Mouse (Mus musculus) spleen, adult 2 months (tissue): ENCODE measurements around the gene Irx5. TPM values are rescaled to one million over a fixed set of nuclear protein-coding genes. Genes with fewer than 3 reads are reported as not detected.

Experiments used
- DNase-seq, 2 experiments: peaks; one replicate each; pipeline versions ENCODE4 v3.0.0 to v3.0.0-alpha.2; 2012 to 2021; ENCODE audit warnings: low spot score in 2 of 2, low read depth in 1 of 2
- H3K27ac ChIP-seq: fragments of 200-500 bp; 2 replicates; pipeline ENCODE4 v1.5.1; 2012; ENCODE audit warnings: low read length, inconsistent platforms; ENCODE audit not compliant: insufficient read depth
- H3K27me3 ChIP-seq: fragments of 200-500 bp; 2 replicates; pipeline ENCODE4 v1.6.1; 2012; ENCODE audit warnings: mild to moderate bottlenecking, moderate library complexity, low read length, inconsistent platforms; ENCODE audit not compliant: control insufficient read depth, insufficient read depth
- H3K36me3 ChIP-seq: fragments of 200-500 bp; 2 replicates; pipeline ENCODE4 v1.6.1; 2012; ENCODE audit warnings: mild to moderate bottlenecking, low read length, inconsistent platforms; ENCODE audit not compliant: control insufficient read depth, insufficient read depth
- H3K4me1 ChIP-seq: fragments of 200-500 bp; 2 replicates; pipeline ENCODE4 v1.6.1; 2011; ENCODE audit warnings: inconsistent platforms; ENCODE audit not compliant: control insufficient read depth, insufficient read depth, insufficient read length
- H3K4me3 ChIP-seq: fragments of 200-500 bp; 2 replicates; pipeline ENCODE4 v1.5.1; 2011; ENCODE audit warnings: mild to moderate bottlenecking, inconsistent platforms; ENCODE audit not compliant: insufficient read depth, insufficient read length; ENCODE audit errors: extremely low read depth
- CTCF ChIP-seq: fragments of 200-500 bp; IDR thresholded peaks from 2 replicates; pipeline ENCODE4 v1.5.1; 2011; ENCODE audit warnings: mild to moderate bottlenecking, inconsistent platforms; ENCODE audit not compliant: insufficient read depth, insufficient read length, insufficient replicate concordance; ENCODE audit errors: extremely low read depth
- POLR2A ChIP-seq: fragments of 200-500 bp; IDR thresholded peaks from 2 replicates; pipeline ENCODE4 v1.6.1; 2011; ENCODE audit warnings: low read depth, low read length, inconsistent platforms
- WGBS: fragments of 180-500 bp; shearing (Covaris S2); methylation state at CpG from one replicate; pipeline ENCODE4 v1.1.7; 2018; 5-methylcytosine and 5-hydroxymethylcytosine counted together
- polyA plus RNA-seq: library from polyadenylated mRNA; depleted of rRNA; stranded (reverse); fragments of >200 nt; gene quantifications from 2 replicates; pipeline ENCODE4 v1.2.3, GENCODE M21; 2012

The Irx5 gene
- polyA plus RNA-seq, 1 experiment = 0.02 TPM

GRCm38 (mm10) chr8:92387893-92388292, 30.5 kb downstream of the Irx5 start:
- Histone ChIP-seq H3K36me3 (no peaks in the 10 kb centered on the region), H3K4me3 (no peak overlapping the region), H3K27ac (no peak overlapping the region), H3K4me1 (no peaks in the 10 kb centered on the region), H3K27me3 (no peaks in the 10 kb centered on the region)
- no peak for DNase-seq
- TF ChIP-seq CTCF = no peak
- no peak for TF ChIP-seq POLR2A
- 84% methylated on average over 4 of the region's 4 CpGs for WGBS

- Histone ChIP-seq H3K27ac (no peak overlapping the region), H3K4me3 (no peak overlapping the region), H3K4me1 (no peaks in the 10 kb centered on the region), H3K36me3 (no peaks in the 10 kb centered on the region), H3K27me3 (no peaks in the 10 kb centered on the region)
- 74% methylated on average over 2 of the region's 2 CpGs for WGBS
- no peak for TF ChIP-seq CTCF
- TF ChIP-seq POLR2A = no peak
- DNase-seq = no peak
Observed at GRCm38 (mm10) chr8:92404218-92404617, 46.8 kb downstream of the Irx5 start.

GRCm38 (mm10) chr8:92408092-92408491, 50.7 kb downstream of the Irx5 start:
- no peaks in the 10 kb centered on the region for H3K27me3 ChIP-seq
- H3K4me3 ChIP-seq = no peak overlapping the region
- DNase-seq = no peak
- H3K36me3 ChIP-seq = no peaks in the 10 kb centered on the region
- no peaks in the 10 kb centered on the region for H3K4me1 ChIP-seq
- TF ChIP-seq CTCF (no peak), POLR2A (no peak)
- no peak overlapping the region for H3K27ac ChIP-seq
- WGBS = 84% methylated on average over 7 of the region's 7 CpGs

GRCm38 (mm10) chr8:92413583-92413982, 56.2 kb downstream of the Irx5 start:
- Histone ChIP-seq H3K27ac (no peak overlapping the region), H3K36me3 (no peaks in the 10 kb centered on the region), H3K4me1 (no peaks in the 10 kb centered on the region), H3K4me3 (no peak overlapping the region), H3K27me3 (no peaks in the 10 kb centered on the region)
- WGBS = 90% methylated on average over 6 of the region's 6 CpGs
- TF ChIP-seq POLR2A (no peak), CTCF (no peak)
- DNase-seq = no peak

- Histone ChIP-seq H3K4me3 (no peak overlapping the region), H3K4me1 (no peaks in the 10 kb centered on the region), H3K27me3 (no peaks in the 10 kb centered on the region), H3K36me3 (no peaks in the 10 kb centered on the region), H3K27ac (no peak overlapping the region)
- no peak for TF ChIP-seq POLR2A
- 92% methylated on average over 7 of the region's 7 CpGs for WGBS
- no peak for DNase-seq
Observed at GRCm38 (mm10) chr8:92420666-92421065, 63.2 kb downstream of the Irx5 start.
